Mouse (Mus musculus) testis, adult 2 months (tissue): ENCODE results near the gene Cenpu. TPM values are rescaled to one million over a fixed set of nuclear protein-coding genes. Genes with fewer than 3 reads are reported as not detected.

ENCODE experiments used
- H3K27ac ChIP-seq: fragments of 200-500 bp; 2 replicates; pipeline ENCODE4 v1.5.1; 2012; ENCODE audit warnings: low read depth, low read length; ENCODE audit not compliant: control insufficient read depth, insufficient read depth
- H3K27me3 ChIP-seq: fragments of 200-500 bp; 2 replicates; pipeline ENCODE4 v1.6.1; 2012; ENCODE audit warnings: mild to moderate bottlenecking, low read length, moderate library complexity; ENCODE audit not compliant: control insufficient read depth, insufficient read depth
- H3K36me3 ChIP-seq: fragments of 200-500 bp; 2 replicates; pipeline ENCODE4 v1.6.1; 2012; ENCODE audit warnings: mild to moderate bottlenecking, low read length; ENCODE audit not compliant: control insufficient read depth, insufficient read depth
- H3K4me1 ChIP-seq: fragments of 200-500 bp; 2 replicates; pipeline ENCODE4 v1.6.1; 2012; ENCODE audit warnings: low read length; ENCODE audit not compliant: control insufficient read depth, insufficient read depth
- H3K4me3 ChIP-seq: fragments of 200-500 bp; 2 replicates; pipeline ENCODE4 v1.5.1; 2012; ENCODE audit warnings: low read depth, mild to moderate bottlenecking, low read length, moderate library complexity, mixed read lengths; ENCODE audit not compliant: control insufficient read depth
- CTCF ChIP-seq: fragments of 200-500 bp; IDR thresholded peaks from 2 replicates; pipeline ENCODE4 v1.5.1; 2012; ENCODE audit warnings: low read depth, mild to moderate bottlenecking, inconsistent platforms, low read length, moderate library complexity; ENCODE audit not compliant: control insufficient read depth, insufficient read depth, insufficient replicate concordance
- POLR2A ChIP-seq: fragments of 200-500 bp; IDR thresholded peaks from 2 replicates; pipeline ENCODE4 v1.6.1; 2012; ENCODE audit warnings: low read depth, mild to moderate bottlenecking, inconsistent platforms, low read length, moderate library complexity; ENCODE audit not compliant: control insufficient read depth
- polyA plus RNA-seq: library from polyadenylated mRNA; depleted of rRNA; stranded (reverse); fragments of >200 nt; gene quantifications from 2 replicates; pipeline ENCODE4 v1.2.3, GENCODE M21; 2012

The Cenpu gene
- polyA plus RNA-seq, 1 experiment: 36.9 TPM

DNA sequence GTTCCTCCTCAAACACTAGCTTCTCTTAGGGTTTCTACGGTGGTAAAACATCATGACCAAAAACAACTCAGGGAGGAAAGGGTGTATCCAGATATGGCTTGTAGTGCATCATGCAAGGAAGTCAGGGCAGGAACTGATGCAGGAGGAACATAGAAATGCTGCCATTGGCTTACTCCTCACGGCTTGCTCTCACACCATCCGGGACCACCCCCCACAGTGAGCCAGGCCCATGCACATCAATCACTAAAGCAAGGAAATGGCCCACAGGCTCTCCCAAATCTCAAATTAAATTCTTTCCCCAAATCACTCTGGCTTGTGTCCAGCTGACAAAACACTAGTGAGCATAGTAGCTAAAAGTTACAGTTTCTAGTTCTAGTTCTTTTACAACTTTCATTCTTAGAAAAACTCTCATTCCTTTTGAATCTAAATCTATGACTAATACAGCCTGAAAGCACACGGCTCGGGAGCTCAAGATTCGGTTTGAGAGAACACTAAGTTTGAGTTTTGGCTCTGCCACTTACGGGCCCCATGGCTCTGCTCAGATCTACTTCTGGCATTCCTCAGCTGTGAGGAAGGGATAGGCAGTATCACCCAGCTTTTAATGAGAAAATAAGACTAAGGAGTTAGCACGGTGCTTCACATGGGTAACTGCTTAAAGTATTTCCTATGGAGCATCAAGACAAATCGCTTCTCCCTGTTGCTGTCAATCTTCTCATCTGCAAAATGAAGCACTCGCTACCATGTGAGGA is 49.3 kb downstream of the Cenpu start:
- Histone ChIP-seq H3K4me1 (no peaks in the 10 kb centered on the region), H3K36me3 (no peaks in the 10 kb centered on the region), H3K27me3 (no peaks in the 10 kb centered on the region), H3K4me3 (no peak overlapping the region), H3K27ac (no peak overlapping the region)
- TF ChIP-seq POLR2A (no peak), CTCF (no peak)

DNA sequence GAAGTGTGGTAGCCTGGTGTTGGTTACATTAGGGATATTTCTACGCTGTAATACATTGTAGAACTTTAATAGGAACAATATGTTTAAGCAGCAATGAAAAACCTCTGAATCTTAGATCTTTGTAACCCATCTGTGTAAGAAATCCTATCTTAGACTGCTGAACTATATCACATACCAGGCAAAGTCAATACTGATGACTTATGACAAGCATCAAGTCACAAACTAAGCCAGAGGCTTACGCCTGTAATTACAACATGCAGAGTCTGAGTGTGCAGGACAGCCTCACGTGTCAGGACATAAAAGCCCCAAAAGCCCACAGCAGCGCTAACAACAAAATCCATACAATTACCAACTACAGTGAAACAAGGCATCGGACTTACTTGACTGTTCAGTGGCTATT is 51.8 kb downstream of the Cenpu start:
- Histone ChIP-seq H3K36me3 (no peaks in the 10 kb centered on the region), H3K27me3 (no peaks in the 10 kb centered on the region), H3K4me3 (no peak overlapping the region), H3K4me1 (no peaks in the 10 kb centered on the region), H3K27ac (no peak overlapping the region)
- no peak for TF ChIP-seq POLR2A
- TF ChIP-seq CTCF: no peak

DNA sequence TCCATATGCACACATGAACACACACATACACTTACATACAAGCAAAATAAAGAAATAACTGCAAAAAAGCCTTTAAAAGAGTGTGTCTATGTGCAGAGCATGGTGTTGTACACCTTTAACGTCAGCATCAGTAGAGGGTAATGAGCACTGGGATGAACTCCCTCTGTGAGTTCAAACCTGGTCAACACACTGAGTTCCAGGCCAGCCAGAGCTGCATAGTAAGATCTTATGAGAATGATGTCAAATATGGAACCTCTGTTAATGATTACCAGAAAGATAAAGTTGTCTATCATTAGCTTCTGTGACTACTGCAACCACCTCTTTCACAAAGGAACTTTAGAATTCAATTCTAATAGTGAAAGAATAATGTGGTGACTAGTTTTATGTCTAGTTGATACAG is 55.1 kb downstream of the Cenpu start:
- TF ChIP-seq POLR2A (no peak), CTCF (no peak)
- H3K4me1 ChIP-seq: no peaks in the 10 kb centered on the region

DNA sequence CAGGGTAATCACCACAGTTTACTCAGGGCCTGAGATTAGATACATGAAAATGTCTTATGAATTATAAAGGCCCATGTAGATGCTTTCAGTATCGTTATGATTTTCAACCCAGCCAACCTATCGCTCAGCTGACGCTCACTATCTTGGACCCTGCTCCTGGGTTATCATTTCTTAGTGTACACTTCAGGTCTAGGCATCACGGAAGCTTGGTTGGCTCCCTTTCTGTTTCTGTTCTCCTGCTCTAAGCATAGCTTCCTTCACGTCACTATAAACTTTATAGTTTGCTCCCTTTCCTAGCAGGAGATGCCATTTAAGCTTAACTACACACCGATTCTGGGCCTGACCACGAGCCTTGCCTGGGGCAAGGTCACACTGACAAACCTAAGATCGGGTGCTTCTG is 59.7 kb downstream of the Cenpu start:
- no peak for TF ChIP-seq POLR2A
- no peak for TF ChIP-seq CTCF
- Histone ChIP-seq H3K4me3 (no peak overlapping the region), H3K27me3 (no peaks in the 10 kb centered on the region), H3K36me3 (no peaks in the 10 kb centered on the region), H3K27ac (no peak overlapping the region), H3K4me1 (no peaks in the 10 kb centered on the region)

More for the DNA sequence above, 55.1 kb downstream of the Cenpu start:
- Histone ChIP-seq H3K27ac (no peak overlapping the region), H3K4me3 (no peak overlapping the region), H3K36me3 (no peaks in the 10 kb centered on the region), H3K27me3 (no peaks in the 10 kb centered on the region)

DNA sequence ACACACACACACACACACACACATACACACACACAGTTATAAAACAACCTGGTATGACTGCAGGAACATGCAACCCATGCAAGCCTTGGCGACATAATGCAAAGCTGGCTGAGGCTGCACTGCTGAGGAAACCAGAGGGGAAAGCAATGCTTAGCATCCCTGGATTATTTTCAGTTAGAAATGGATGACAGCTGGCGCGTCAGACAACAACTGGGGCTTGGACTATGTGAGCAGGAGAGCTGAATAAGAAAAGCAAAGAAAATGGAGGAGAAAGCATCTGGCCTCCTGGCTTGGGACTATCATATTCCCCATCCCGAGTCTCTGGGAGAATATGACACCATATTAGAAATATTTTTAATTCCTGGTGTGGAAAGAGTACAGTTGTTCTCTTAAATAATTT is 61.1 kb downstream of the Cenpu start:
- Histone ChIP-seq H3K4me3 (no peak overlapping the region), H3K27me3 (no peaks in the 10 kb centered on the region), H3K36me3 (no peaks in the 10 kb centered on the region), H3K4me1 (peaks cover 5% of the 10 kb centered on the region), H3K27ac (no peak overlapping the region)
- TF ChIP-seq POLR2A (no peak), CTCF (no peak)

DNA sequence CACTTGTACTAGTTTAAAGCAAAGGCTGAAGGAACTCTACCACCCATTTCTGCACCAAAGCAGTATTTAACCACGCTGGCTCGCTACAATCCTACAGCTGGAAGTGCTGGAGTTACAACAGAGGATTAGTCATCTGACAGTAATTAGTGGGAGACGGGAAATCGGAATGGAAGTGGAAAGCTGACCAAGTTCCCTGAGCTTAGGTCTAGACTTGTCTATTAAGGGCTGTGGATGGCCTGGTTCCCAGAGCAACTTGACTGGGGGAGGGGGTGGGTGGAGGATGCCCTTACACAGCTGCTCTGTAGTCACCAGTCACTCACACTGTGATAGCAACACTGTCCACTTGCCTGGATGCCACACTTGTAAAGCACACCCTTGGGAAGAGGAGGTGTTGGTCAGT is 61.5 kb downstream of the Cenpu start:
- TF ChIP-seq POLR2A: no peak
- TF ChIP-seq CTCF: no peak
- H3K4me3 ChIP-seq: no peak overlapping the region
- H3K36me3 ChIP-seq: no peaks in the 10 kb centered on the region
- peaks cover 10% of the 10 kb centered on the region for H3K4me1 ChIP-seq
- no peak overlapping the region for H3K27ac ChIP-seq
- no peaks in the 10 kb centered on the region for H3K27me3 ChIP-seq

DNA sequence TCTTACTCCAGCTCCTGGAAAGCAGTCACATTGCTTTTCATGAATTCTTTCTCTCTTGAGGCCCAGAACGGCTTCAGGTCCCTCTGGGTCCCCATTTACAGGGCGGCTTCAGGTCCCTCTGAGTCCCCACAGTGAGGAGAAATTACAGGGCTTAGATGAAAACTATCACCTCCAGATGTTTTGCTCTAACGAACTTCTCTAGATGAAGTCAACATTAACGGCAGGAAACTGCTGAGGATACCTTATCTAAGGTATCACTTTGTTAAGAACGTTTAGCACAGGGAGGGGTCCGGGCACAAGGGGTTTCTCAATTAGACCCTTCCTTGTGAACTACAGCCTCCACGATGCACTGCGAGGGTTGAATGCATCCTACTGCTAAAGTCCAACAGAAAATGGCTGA is 64.1 kb downstream of the Cenpu start:
- H3K27me3 ChIP-seq: no peaks in the 10 kb centered on the region
- TF ChIP-seq POLR2A: no peak
- TF ChIP-seq CTCF: no peak
- H3K27ac ChIP-seq: no peak overlapping the region
- no peak overlapping the region for H3K4me3 ChIP-seq
- peaks cover 13% of the 10 kb centered on the region for H3K4me1 ChIP-seq
- H3K36me3 ChIP-seq: no peaks in the 10 kb centered on the region
